Mouse (Mus musculus): Measurements from ENCODE around the gene Dgkd.

Gene Dgkd

DNA sequence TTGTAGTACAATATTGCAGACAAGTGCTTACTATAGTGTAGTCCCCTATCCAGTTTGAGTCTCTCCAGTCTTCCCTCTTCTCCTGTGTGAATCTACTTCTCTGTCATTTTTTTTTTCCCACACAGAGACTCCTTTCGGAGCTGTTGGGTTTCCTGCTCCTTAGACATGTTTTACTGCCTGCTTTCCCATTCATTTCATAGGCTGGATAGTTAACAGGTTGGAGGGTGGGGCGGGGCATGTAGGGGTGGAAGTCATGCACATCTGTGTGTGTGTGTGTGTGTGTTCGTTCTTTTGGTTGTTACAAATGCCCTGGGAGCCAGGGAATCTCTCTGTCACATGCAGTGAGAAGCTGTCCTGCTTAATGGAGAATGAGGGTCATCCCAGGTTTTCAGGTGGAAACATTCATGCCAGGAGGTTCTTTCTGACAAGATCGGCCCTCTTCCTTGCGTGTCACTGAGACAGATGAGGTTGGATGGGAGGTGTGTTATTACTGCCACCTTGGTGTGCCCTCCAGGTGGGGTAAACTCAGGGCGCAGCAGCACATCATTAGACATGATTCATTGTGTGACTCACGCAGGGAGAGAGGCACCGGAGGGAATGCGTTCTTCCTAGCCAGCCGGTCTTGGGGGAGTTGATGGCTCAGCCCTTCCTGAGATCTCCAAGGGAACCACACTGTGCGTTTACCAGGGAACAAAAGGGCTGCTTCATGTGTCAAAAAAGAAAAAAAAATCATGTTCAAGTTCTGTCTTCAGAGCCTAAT, 4.7 kb upstream of the Dgkd start:
- peak; percentile 66 to 77 for DNase-seq (ENCODE audit: inconsistent age in 2 of 2, low spot score in 1 of 2)

DNA sequence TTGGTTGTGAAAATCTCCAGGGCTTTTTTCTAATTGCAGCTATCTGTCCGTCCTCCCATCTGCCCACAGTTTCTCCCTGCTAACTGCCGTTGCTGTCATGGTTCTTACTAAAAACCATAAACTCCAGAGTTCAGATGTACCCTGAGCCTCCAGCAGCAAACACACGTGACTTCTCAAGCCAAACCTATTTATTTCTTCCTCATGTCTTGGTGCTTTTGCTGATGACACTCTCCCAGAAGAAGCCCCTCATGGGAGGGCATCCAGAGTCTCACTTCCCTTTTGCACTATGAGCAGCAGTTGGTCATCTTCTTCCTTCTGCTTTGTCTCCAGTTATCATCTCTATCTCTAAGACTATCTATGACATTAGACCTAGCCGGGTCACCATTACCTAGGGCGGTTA, 3.8 kb upstream of the Dgkd start:
- no peak for DNase-seq (ENCODE audit: inconsistent age in 2 of 2, low spot score in 1 of 2)

DNA sequence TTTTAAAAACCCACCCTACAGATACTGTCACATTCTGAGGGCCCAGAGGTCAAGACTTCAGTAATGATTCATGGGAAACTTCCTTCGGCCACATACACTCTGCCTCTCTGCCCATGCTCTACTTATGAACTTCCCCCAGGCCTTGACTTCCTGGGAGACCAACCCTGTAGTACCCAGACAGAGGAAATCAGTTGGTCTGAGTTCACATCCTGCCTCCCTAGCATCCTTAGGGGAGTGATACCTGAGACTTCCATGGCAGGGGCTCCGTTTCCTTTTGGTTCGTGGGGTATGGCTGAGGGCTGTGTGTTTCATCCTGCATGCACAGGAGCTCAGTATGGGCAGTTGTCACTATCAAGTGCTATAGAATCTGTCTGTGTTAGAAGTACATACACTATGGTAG, 1.7 kb upstream of the Dgkd start:
- no peak for DNase-seq (ENCODE audit: inconsistent age in 2 of 2, low spot score in 1 of 2)

DNA sequence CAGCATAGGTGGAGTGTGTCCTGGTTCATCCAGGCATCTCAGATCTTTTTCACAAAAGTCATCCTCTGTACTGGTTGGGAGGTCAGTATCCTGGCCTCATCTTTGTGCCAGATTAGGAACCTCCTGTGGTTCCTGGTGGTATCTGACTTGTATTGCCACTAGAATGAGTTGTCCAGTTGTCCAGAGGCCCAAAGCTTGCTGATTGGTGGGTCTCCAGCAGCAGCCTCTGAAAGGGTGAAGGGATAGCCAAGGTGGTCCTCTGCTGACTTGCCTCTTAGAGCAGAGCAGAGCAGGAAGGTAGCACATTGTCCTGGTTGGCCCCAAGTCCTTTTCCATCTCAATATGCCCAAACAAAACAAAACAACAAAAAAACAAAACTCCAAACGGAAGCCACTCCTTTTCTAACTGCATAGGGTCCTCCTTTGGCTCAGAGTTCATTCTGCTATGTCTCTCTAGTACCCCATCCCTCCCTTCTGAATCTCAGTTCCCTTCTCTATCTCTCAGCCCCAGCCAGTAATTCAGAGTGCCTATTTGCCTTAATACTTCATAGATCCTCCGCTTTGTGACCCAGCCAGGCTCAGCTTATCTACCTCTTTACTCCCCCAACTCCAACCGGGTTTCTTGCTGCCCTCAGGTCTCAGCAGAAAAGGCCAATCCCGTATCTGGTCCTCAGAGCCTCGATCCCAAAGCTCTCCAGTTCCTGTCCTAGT, 851 bp upstream of the Dgkd start:
- DNase-seq (ENCODE audit: inconsistent age in 2 of 2, low spot score in 1 of 2), result no peak

DNA sequence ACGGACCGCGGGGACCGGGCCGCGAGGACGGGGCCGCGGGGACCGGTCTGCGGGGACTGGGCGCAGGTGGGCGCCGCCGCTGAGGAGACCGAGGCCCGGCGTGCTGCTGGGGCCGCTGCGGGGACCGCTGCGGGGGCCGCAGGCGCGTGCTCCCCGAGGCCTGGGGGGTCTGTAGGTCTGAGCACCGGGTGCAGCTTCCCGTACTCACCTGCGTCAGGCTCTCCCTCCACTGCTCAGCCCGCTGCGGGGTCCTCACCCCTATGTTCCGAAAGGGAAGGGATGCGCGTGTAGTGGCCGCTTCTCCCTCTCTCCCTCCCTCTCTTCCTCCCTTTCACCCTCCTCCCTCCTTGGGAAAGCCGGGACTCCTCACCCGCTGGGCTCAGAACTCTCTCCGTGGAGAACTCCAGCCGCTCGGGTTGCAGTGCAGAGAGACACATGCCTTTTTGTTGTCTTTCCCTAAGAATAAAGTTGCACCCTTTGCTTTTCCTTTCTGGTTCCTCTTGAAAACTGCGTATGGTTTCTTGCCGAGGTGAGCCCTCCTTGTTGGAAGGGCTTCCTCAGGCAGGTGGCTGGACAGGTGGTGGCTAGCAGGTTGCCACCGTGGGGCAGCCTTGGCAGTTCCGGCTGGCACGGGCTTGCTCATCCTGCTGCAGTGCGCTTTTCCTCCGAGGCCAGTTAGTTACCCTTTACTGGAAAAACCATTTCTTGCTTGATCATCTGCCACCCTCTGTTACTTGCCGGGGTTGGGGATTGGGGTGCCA, 694 bp downstream of the Dgkd start:
- DNase-seq (ENCODE audit: inconsistent age in 2 of 2, low spot score in 1 of 2), result peak in 1 of 2 experiments; percentile 81

DNA sequence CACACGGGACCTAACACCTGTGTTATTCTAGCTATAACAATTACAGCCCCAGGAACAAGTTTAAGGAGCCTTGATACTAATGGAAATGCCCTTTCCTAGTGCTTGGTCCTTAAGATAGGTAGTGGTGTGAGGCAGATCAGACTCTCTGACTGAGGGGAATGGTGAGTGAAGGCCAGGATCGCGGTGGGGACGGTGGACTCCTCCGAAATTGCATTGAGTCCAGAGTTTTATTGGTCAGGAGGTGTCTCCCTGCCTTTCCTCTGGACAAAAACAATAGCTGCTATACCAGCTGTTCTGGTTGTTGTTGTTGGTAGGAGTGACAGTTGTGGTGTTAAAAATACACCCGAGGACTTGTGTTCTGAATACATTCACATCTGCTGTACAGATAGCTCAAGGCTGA, 1.3 kb downstream of the Dgkd start:
- DNase-seq (ENCODE audit: inconsistent age in 2 of 2, low spot score in 1 of 2), result peak in 1 of 2 experiments; percentile 45

DNA sequence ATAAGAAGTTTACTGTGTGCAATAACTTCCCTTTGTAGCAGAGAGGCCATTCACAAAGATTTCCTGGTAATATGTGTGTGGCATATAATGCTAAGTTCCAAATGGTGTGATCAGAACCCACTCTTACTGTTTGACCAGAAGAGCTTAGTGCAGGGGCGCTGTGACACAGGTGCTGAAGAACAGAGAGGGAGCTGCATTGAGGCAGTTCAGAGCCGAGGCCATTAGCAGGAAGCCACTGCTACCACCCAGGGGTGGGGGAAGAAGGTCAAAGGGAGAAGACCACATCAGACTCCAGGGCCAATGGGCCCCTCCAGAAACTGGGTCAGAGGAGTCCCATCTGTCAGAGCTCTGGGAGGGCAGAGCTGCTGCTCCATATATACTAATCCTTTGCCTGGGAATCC, 1.8 kb downstream of the Dgkd start:
- DNase-seq (ENCODE audit: inconsistent age in 2 of 2, low spot score in 1 of 2), result no peak

DNA sequence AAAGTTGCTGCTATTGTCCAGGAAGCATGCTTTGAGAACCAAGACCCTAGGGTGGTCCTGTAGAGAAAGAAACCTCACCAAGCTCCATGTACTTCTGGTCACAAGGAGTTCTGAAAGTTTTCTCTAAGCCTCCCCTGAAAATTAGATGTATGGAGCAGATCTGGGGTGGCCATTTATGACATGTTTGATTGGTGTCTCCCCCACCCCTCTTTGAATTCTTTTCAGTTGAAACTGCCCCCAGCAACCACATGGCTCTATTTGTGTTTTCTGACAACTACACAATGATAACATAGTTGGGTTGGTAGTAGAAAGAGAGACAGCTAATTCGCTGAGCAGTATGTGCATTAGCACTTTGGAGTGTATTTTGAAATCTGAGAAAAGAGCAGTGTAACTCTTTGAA, 2.4 kb downstream of the Dgkd start:
- DNase-seq (ENCODE audit: inconsistent age in 2 of 2, low spot score in 1 of 2), result no peak

DNA sequence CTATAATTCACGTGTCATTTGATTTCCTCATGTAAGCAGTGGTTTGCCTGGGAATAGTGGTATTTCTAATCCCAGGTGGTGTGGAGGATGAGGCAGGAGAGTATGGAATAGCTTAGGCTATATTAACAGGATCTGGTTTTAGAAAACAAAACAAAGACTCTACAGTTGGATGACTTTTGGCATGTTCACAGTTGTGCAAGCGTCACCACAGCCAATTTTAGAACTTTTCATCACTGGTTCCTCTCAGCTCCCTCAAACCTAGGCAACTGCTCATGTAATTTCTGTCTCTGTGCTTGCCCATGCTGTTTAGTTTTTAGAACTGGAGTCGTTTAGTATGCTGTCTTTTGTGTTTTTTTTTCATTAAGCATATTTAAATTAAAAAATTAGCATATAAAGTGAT, 3.7 kb downstream of the Dgkd start:
- DNase-seq (ENCODE audit: inconsistent age in 2 of 2, low spot score in 1 of 2), result no peak

DNA sequence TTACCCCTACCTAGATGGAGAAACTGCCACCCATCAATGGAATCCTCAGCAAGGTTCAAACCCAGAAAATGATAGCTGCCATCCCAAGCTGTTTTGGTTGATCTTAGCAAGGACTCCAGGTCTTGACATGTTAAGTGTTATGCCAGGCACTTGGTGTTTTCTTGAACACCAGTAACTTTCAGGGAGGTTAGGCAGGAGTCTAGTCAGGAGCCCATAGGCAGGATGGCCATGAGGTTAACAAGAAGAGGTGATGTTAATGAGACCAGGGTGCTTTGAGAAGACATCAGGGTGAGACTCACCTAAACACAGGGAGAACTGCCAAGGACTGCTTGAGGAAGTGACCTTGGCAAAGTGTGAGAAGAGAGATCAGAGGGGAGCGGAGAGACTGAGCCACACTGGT, 4.9 kb downstream of the Dgkd start:
- DNase-seq (ENCODE audit: inconsistent age in 2 of 2, low spot score in 1 of 2), result no peak

DNA sequence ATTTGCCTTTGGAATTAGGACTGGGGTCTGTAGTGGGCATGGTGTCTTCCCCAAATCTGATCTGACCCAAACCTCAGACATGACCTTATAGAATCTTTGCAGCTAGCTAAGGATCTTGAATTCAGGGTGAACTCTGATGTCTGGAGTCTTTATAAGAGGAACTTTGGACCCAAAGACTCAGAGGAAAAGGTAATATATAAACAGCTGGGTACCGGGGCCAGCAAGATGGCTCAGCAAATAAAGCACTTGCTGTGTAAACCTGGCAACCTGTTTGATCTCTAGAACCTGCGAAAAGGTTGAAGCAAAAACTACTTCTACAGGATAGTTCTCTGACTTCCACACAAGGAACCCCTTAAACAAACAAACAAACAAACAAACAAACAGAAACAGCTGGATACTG, 5.4 kb downstream of the Dgkd start:
- DNase-seq (ENCODE audit: inconsistent age in 2 of 2, low spot score in 1 of 2), result no peak

DNA sequence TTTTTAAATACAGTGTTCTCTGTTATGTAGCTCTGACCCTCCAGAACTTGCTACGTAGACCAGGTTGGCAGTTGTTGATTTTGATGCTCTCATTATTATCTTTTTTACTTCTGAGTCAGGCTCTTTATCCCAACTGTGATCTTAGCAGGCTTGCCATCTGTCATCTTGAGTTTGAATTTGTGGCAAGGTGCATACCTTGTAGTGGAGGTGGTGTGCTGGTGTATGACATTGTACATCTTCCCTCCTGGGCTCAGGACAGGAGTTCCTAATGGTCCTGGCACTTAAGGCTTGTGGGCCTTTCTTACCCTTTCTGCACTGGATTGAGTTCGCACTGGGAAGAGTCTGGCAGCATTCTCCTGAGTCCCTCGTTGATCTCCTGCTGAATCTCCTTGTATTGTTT, 10.5 kb downstream of the Dgkd start:
- DNase-seq (ENCODE audit: inconsistent age in 2 of 2, low spot score in 1 of 2), result no peak

DNA sequence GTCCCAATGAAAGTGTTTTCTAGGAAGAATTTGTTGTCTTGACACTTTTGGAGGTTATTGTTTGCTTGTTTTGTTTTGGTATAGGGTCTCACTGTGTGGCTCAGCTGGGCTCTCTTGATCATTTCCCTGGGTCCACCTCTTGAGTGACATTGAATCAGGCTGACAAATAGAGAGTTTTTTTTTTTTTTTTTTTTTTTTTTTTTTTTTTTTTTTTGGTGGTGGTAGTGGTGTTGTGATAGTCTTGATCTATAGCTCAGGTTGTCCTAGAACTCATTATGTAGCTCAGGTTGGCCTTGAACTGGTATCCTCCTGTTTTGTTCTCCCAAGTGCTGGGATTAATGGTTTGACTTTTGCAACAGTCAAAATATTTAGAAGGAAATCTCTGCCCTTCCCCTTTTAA, 11.8 kb downstream of the Dgkd start:
- no peak for DNase-seq (ENCODE audit: inconsistent age in 2 of 2, low spot score in 1 of 2)

DNA sequence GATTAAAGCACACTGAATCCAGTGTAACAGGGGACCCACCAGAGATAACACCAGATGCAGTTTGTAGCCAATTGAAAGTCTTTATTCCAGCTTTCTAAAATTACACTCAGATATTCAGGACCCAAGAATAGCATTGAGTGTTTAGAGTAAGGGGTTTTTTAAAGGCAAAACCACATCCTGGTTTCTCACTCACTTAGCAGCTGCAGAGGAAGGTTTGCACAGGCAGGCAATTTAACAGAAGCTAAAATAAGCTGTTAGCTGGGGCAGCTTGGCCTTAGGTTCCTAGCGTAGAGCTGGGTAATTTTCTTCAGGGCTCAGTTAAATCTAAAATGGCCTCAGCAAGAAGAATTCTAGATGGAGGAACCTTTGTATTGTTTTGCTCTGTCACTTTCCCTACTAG, 13.6 kb downstream of the Dgkd start:
- no peak for DNase-seq (ENCODE audit: inconsistent age in 2 of 2, low spot score in 1 of 2)

DNA sequence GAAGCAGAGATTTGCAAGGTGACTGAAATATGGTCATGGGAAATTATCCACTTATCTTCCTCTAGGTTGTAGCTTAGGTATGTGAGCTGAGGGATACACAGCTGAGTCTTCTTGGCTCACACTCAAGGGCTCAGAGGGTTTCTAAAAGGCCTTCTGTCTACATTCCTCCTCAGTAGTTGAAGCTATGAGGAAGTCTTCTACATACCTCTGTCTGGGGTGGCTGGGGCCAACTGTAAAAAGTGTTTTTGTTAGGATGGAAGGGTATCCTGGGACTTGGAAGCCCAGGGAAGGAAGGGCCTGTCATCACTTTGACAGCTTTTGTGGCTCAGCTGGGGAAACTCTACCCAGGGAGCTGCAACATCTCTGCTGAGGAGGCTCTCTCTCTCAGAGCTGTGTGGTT, 18.5 kb downstream of the Dgkd start:
- no peak for DNase-seq (ENCODE audit: inconsistent age in 2 of 2, low spot score in 1 of 2)

DNA sequence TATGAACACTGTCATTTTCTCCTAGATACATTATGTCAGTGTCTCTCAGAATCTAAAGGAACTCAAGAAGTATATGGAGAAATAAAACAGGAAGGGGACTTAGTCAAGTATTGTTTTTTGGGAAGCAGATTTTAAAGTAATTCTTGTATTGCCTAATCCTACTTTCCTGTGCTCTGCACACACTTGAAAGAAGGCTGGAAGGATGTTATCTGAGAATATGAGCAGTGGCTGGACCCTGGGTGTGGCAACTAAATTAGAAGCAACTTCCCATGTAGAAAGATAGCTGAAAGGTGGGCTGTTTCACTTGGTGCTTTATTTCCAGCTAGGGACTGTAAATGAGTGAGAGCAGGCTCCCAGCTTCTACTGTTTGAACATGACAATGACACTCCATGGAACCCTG, 20.0 kb downstream of the Dgkd start:
- DNase-seq (ENCODE audit: inconsistent age in 2 of 2, low spot score in 1 of 2), result no peak

DNA sequence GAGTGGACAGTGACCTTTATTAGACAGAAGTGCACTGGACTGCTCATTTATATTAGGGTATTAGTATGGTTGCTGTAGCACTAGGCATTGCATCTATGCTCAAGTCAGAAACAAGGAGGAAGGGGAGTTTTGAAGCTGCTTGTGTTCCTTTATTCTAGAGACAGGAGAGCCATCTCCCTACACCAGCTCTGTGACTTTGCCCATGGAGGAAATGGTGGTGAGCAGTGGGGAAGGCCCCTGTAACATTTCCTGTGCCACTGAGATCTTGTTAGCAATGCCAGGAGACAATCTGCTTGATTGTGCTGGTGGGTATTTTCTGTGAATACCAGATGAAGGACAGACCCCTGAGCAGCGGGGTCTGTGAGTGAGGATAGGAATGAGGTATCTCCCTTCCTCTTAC, 23.0 kb downstream of the Dgkd start:
- no peak for DNase-seq (ENCODE audit: inconsistent age in 2 of 2, low spot score in 1 of 2)

DNA sequence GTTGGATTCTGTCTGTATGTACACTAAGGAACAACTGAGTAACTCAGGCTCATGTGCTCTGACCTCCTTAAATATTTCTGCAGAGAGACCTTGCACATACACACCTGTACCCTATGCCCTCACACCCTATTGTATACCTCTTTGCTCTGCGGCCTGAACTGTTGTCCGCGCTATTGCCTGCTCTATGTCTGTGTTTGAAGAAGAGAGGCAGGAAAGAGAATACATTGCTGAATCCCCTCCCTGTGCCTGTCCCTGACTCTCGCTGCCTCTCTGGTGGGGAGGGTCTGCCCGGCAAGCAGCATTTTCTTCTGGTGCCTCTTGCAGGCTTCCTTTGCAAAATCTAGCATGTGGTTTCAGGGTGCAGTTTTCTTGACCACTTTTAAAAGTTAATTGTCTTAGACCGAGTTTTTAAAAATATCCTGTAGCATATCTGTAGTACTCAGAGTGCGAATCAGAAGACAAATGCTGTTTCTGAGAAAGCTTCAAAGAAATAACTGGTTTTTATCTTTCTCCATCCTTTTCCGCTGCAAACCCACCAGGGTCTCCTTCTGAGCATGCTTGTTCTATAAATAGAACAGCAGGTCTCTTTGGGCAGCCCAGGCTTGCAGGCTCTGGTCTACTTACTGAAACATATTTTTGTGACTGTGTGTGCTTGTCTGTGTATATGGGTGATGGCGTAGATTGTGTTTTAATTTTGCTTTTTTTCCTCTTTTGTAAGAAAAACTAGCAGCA, 24.6 kb downstream of the Dgkd start:
- DNase-seq (ENCODE audit: inconsistent age in 2 of 2, low spot score in 1 of 2), result no peak

DNA sequence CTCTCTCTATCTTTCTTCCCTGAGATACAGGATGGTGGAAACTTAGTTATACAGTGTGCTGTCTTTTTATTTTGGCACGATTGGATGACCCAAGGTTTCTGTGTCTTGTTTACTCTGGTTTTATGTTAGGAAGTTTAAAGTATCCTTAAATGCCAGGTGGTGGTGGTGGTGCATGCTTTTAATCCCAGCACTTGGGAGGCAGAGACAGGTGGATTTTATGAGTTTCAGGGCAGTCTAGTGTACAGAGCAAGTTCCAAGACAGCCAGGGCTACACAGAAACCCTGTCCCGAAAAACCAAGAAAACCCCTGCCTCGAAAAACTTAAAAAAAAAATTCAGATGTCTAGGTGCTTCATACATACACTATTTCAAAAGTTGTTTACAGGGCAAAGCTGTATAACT, 25.9 kb downstream of the Dgkd start:
- DNase-seq (ENCODE audit: inconsistent age in 2 of 2, low spot score in 1 of 2), result no peak

DNA sequence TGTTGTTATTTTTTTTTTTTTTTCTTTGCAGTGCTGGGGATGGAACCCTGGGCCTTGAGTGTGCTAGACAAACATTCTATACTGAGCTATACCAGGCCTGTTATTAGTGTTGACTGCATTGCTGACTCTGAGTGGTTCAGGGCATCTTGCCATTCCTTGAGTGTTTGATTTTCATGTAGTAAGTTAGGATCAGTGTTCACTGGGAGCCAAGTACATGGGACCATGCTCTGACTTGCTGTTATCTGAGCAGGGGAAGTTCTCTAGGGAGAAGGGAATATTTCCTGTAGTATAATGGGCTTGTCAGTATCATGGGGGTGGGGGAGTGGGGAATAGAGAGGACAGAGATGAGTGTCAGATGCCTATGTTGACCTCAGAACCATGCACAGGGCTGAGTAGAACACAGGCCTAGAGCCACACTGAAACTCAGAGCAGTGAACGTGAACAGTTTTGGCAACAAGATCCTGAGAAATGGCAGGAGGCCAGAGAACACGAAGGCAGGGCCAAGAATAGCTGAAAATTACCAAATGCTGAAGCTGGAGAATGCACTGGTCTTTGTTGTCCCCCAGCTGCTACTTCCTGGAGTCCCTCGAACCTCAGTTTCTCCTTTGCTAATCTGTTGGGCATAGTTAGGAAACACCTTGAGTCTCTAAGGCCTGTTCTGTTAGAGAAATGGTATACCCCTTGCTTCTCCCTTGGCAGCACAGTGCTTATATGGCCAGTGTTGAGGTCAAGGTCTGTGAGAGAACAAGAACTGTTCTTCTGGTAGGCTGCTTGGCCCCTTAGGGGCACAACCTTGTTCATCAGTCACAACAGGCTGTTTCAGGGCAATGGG, 26.6 kb downstream of the Dgkd start:
- DNase-seq (ENCODE audit: inconsistent age in 2 of 2, low spot score in 1 of 2), result peak; percentile 83 to 95

DNA sequence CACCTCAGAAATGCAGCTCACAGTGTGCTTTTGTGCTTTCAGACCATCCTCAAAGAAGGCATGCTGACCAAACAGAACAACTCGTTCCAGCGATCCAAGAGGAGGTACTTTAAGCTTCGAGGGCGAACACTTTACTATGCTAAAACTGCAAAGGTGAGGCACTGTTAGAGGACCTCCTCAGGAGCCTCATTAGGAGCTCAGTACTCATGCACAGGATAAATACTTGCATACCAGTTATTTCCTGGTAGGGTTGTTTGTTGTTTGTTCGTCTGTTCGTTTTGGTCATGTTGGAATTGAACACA, 27.2 kb downstream of the Dgkd start:
- no peak for DNase-seq (ENCODE audit: inconsistent age in 2 of 2, low spot score in 1 of 2)

All from adrenal gland, adult (tissue).